Mouse (Mus musculus) thymus, adult 2 months (tissue): ENCODE measurements around the gene Ptcd2. TPM values are rescaled to one million over a fixed set of nuclear protein-coding genes. Genes with fewer than 3 reads are reported as not detected.

Source experiments
- DNase-seq: peaks from one replicate; pipeline ENCODE4 v3.0.0; 2021
- H3K27ac ChIP-seq: fragments of 200-500 bp; 2 replicates; pipeline ENCODE4 v1.5.1; 2012; ENCODE audit warnings: low read length, control low read depth; ENCODE audit not compliant: control insufficient read depth, insufficient read depth
- H3K27me3 ChIP-seq: fragments of 200-500 bp; 2 replicates; pipeline ENCODE4 v1.6.1; 2012; ENCODE audit warnings: mild to moderate bottlenecking, low read length, moderate library complexity, mixed read lengths; ENCODE audit not compliant: control insufficient read depth, insufficient read depth
- H3K36me3 ChIP-seq: fragments of 200-500 bp; 2 replicates; pipeline ENCODE4 v1.6.1; 2012; ENCODE audit warnings: mild to moderate bottlenecking, low read length, moderate library complexity; ENCODE audit not compliant: control insufficient read depth, insufficient read depth
- H3K4me1 ChIP-seq: fragments of 200-500 bp; replicated peaks from 2 replicates; pipeline ENCODE4 v1.6.1; 2012; ENCODE audit warnings: low read length; ENCODE audit not compliant: control insufficient read depth, insufficient read depth
- H3K4me3 ChIP-seq: fragments of 200-500 bp; 2 replicates; pipeline ENCODE4 v1.5.1; 2012; ENCODE audit warnings: mild to moderate bottlenecking, low read length, control low read depth, moderate library complexity; ENCODE audit not compliant: control insufficient read depth, insufficient read depth
- CTCF ChIP-seq: fragments of 200-500 bp; IDR thresholded peaks from 2 replicates; pipeline ENCODE4 v1.5.1; 2012; ENCODE audit warnings: mild to moderate bottlenecking, control low read depth, low read length, moderate library complexity, borderline replicate concordance; ENCODE audit not compliant: control insufficient read depth, poor library complexity, insufficient read depth; ENCODE audit errors: extremely low read depth
- POLR2A ChIP-seq: fragments of 200-500 bp; IDR thresholded peaks from 2 replicates; pipeline ENCODE4 v1.6.1; 2012; ENCODE audit warnings: mild to moderate bottlenecking, low read length, control low read depth, moderate library complexity; ENCODE audit not compliant: control insufficient read depth, poor library complexity, insufficient read depth; ENCODE audit errors: extremely low read depth
- WGBS: fragments of 180-500 bp; shearing (Covaris S2); methylation state at CpG from one replicate; pipeline ENCODE4 v1.1.7; 2018; 5-methylcytosine and 5-hydroxymethylcytosine counted together
- polyA plus RNA-seq: library from polyadenylated mRNA; depleted of rRNA; stranded (reverse); fragments of >200 nt; gene quantifications from 2 replicates; pipeline ENCODE4 v1.2.3, GENCODE M21; 2012

Gene Ptcd2
- polyA plus RNA-seq, 1 experiment, result 20.6 TPM

- DNase-seq, result no peak
- TF ChIP-seq POLR2A (no peak), CTCF (no peak)
- no peaks in the 10 kb centered on the region for H3K27me3 ChIP-seq
- no peaks in the 10 kb centered on the region for H3K36me3 ChIP-seq
- no peaks in the 10 kb centered on the region; the same call in 1 of the 2 replicates for H3K4me1 ChIP-seq
- H3K27ac ChIP-seq, result no peak overlapping the region
- H3K4me3 ChIP-seq, result no peak overlapping the region
- 74% methylated on average over 7 of the region's 7 CpGs for WGBS
These were observed 40.2 kb upstream of the Ptcd2 start for GRCm38 (mm10) chr13:99384555-99385203.

DNA sequence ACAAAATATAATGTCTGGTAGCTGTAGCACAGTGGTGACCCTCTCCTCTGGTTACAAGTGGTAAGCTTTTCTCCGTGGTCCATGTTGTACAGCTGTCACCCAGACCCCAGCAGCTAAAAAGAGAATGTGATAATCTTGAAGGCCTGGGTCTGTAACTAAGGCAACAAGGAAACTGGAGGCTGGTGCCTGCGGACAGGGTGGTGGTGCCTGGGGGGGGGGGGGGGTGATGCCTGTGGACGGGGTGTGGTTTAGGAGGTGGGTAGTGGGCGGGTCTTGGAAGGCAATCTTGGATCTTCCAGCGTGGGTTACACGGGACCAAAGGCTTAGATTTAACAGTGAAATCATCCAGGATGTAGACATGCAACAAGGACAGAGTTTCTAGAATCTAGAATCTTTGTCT is 37.9 kb upstream of the Ptcd2 start:
- H3K27ac ChIP-seq, result no peak overlapping the region
- H3K36me3 ChIP-seq, result no peaks in the 10 kb centered on the region
- TF ChIP-seq POLR2A (no peak), CTCF (no peak)
- WGBS, result 86% methylated on average over 6 of the region's 6 CpGs
- no peak overlapping the region for H3K4me3 ChIP-seq
- no peaks in the 10 kb centered on the region for H3K27me3 ChIP-seq
- DNase-seq, result no peak
- H3K4me1 ChIP-seq, result no peaks in the 10 kb centered on the region; the same call in 1 of the 2 replicates

DNA sequence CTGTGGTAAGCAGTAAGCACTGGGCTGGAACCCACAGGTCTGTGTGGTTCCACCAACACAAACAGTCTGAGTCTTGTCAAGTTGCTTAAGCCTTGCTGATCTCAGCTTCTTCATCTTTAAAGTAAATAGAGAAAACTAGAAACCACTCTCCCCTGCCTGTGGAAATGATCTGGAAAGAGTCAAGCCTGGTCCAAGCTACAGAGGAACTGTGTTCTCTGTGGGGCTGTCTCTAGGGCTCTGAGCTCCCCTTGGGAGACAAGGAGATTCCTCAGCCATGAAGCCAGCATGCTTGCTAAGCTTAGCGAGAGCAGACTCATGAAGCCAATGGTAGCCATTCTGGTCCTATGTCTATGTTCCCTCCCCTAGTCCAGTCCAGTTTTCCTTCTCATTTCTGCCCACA is 33.7 kb upstream of the Ptcd2 start:
- 100% methylated on average over 1 of the region's 1 CpGs for WGBS
- no peaks in the 10 kb centered on the region for H3K4me1 ChIP-seq
- no peaks in the 10 kb centered on the region for H3K36me3 ChIP-seq
- TF ChIP-seq CTCF (no peak), POLR2A (no peak)
- no peaks in the 10 kb centered on the region for H3K27me3 ChIP-seq
- DNase-seq, result no peak
- H3K4me3 ChIP-seq, result no peak overlapping the region
- no peak overlapping the region for H3K27ac ChIP-seq

GRCm38 (mm10) chr13:99377055-99377454 is 32.5 kb upstream of the Ptcd2 start:
- DNase-seq, result no peak
- H3K4me3 ChIP-seq, result no peak overlapping the region
- no peaks in the 10 kb centered on the region for H3K4me1 ChIP-seq
- WGBS, result 97% methylated on average over 6 of the region's 6 CpGs
- TF ChIP-seq CTCF (no peak), POLR2A (no peak)
- no peaks in the 10 kb centered on the region for H3K27me3 ChIP-seq
- H3K36me3 ChIP-seq, result no peaks in the 10 kb centered on the region
- no peak overlapping the region for H3K27ac ChIP-seq

DNA sequence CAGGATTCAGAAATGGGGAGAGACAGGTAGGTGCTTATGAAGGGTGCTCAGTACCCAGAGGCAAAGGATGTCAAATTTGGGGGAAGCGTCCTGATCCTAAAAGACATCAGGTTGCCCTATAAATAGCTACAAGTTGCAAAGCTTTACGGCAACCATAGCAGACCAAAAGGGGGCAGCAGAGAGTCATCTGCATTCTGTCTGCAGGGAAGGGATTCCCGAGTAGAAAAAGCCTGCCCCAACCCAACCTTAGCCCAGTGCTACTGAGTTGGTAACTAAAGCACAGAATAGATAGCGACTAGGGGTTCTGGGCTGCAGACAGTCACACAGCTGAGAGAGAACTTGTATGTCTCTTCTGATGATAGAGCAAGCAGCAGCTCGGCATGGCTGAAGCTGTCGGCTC is 31.0 kb upstream of the Ptcd2 start:
- Histone ChIP-seq H3K27me3 (no peaks in the 10 kb centered on the region), H3K4me3 (no peak overlapping the region), H3K4me1 (no peaks in the 10 kb centered on the region), H3K27ac (no peak overlapping the region), H3K36me3 (no peaks in the 10 kb centered on the region)
- peak; percentile 65 for DNase-seq
- TF ChIP-seq POLR2A (no peak), CTCF (no peak)
- 42% methylated on average over 6 of the region's 6 CpGs for WGBS

GRCm38 (mm10) chr13:99374191-99374590 is 29.7 kb upstream of the Ptcd2 start:
- no peak overlapping the region for H3K27ac ChIP-seq
- H3K36me3 ChIP-seq, result no peaks in the 10 kb centered on the region
- no peak for TF ChIP-seq CTCF
- no peak for TF ChIP-seq POLR2A
- no peak for DNase-seq
- no peak overlapping the region for H3K4me3 ChIP-seq
- H3K4me1 ChIP-seq, result no peaks in the 10 kb centered on the region
- no peaks in the 10 kb centered on the region for H3K27me3 ChIP-seq
- WGBS, result 95% methylated on average over 4 of the region's 4 CpGs

DNA sequence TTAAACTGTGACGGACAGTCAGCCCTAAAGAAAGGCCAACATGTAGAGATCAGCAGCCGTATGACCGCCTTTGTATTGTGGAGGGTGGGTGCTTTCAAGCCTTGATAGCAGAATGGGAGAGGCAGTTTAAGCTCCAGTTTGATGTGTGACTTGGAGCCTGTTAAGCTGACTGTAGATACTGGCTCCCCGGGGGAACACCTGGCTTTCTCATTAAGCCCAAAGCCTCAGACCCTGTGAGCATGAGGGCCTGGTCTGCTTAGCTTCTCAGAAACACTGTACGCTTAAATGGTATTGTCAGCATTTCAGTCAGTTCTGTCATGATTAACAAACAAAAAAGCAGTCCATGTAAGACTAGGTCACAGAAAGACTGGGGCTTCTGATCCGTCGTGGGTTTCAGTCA is 29.2 kb upstream of the Ptcd2 start:
- H3K4me3 ChIP-seq, result no peak overlapping the region
- TF ChIP-seq CTCF (no peak), POLR2A (no peak)
- DNase-seq, result no peak

More for the DNA sequence above, 29.2 kb upstream of the Ptcd2 start:
- no peaks in the 10 kb centered on the region for H3K27me3 ChIP-seq
- no peaks in the 10 kb centered on the region for H3K4me1 ChIP-seq
- no peak overlapping the region for H3K27ac ChIP-seq
- 91% methylated on average over 7 of the region's 7 CpGs for WGBS
- H3K36me3 ChIP-seq, result no peaks in the 10 kb centered on the region
